Mouse (Mus musculus): Measurements from ENCODE around the gene Pdx1. TPM values are rescaled to one million over a fixed set of nuclear protein-coding genes. Genes with fewer than 3 reads are reported as not detected.

Pdx1 gene
- polyA plus RNA-seq, 1 experiment, result not detected

- Histone ChIP-seq H3K4me1 (replicated peaks; ENCODE audit: control insufficient read depth, insufficient read depth, low read length) (no peaks in the 10 kb centered on the region), H3K27ac (ENCODE audit: control insufficient read depth, insufficient read depth, low read length) (no peak overlapping the region), H3K36me3 (ENCODE audit: control insufficient read depth, insufficient read depth, low read length) (no peaks in the 10 kb centered on the region), H3K27me3 (ENCODE audit: control insufficient read depth, insufficient read depth, low read length) (no peaks in the 10 kb centered on the region; the same call in 1 of the 2 replicates), H3K4me3 (ENCODE audit: control insufficient read depth, insufficient read depth, low read length) (no peak overlapping the region)
- no peak for DNase-seq
- WGBS, result 67% methylated on average over 11 of the region's 11 CpGs
- TF ChIP-seq CTCF (IDR thresholded peaks at IDR 0.05; ENCODE audit: borderline replicate concordance, control insufficient read depth, extremely low read depth, insufficient read depth, low read length, poor library complexity) (no peak), POLR2A (IDR thresholded peaks at IDR 0.05; ENCODE audit: control insufficient read depth, extremely low read depth, insufficient read depth, low read length, poor library complexity) (no peak)
These were observed 7.7 kb upstream of the Pdx1 start for GRCm38 (mm10) chr5:147261899-147262541.

GRCm38 (mm10) chr5:147263945-147264344 lies 5.8 kb upstream of the Pdx1 start:
- TF ChIP-seq POLR2A (IDR thresholded peaks at IDR 0.05; ENCODE audit: control insufficient read depth, extremely low read depth, insufficient read depth, low read length, poor library complexity), result no peak
- no peak for TF ChIP-seq CTCF (IDR thresholded peaks at IDR 0.05; ENCODE audit: borderline replicate concordance, control insufficient read depth, extremely low read depth, insufficient read depth, low read length, poor library complexity)
- peaks cover 2% of the 10 kb centered on the region for H3K27me3 ChIP-seq (ENCODE audit: control insufficient read depth, insufficient read depth, low read length)

GRCm38 (mm10) chr5:147267434-147267833 lies 2.3 kb upstream of the Pdx1 start:
- no peak overlapping the region for H3K27ac ChIP-seq (ENCODE audit: control insufficient read depth, insufficient read depth, low read length)
- no peaks in the 10 kb centered on the region for H3K4me1 ChIP-seq (replicated peaks; ENCODE audit: control insufficient read depth, insufficient read depth, low read length)
- H3K27me3 ChIP-seq (ENCODE audit: control insufficient read depth, insufficient read depth, low read length), result peaks cover 20% of the 10 kb centered on the region
- no peak for TF ChIP-seq POLR2A (IDR thresholded peaks at IDR 0.05; ENCODE audit: control insufficient read depth, extremely low read depth, insufficient read depth, low read length, poor library complexity)
- TF ChIP-seq CTCF (IDR thresholded peaks at IDR 0.05; ENCODE audit: borderline replicate concordance, control insufficient read depth, extremely low read depth, insufficient read depth, low read length, poor library complexity), result no peak
- no peak for DNase-seq
- no peak overlapping the region for H3K4me3 ChIP-seq (ENCODE audit: control insufficient read depth, insufficient read depth, low read length)
- no peaks in the 10 kb centered on the region for H3K36me3 ChIP-seq (ENCODE audit: control insufficient read depth, insufficient read depth, low read length)
- WGBS, result 26% methylated on average over 6 of the region's 6 CpGs

More at GRCm38 (mm10) chr5:147263945-147264344, 5.8 kb upstream of the Pdx1 start:
- DNase-seq, result no peak
- Histone ChIP-seq H3K4me1 (replicated peaks; ENCODE audit: control insufficient read depth, insufficient read depth, low read length) (no peaks in the 10 kb centered on the region), H3K27ac (ENCODE audit: control insufficient read depth, insufficient read depth, low read length) (no peak overlapping the region), H3K36me3 (ENCODE audit: control insufficient read depth, insufficient read depth, low read length) (no peaks in the 10 kb centered on the region), H3K4me3 (ENCODE audit: control insufficient read depth, insufficient read depth, low read length) (no peak overlapping the region)
- 75% methylated on average over 4 of the region's 4 CpGs for WGBS

GRCm38 (mm10) chr5:147268728-147269127 lies 1.0 kb upstream of the Pdx1 start:
- no peak for DNase-seq
- Histone ChIP-seq H3K27ac (ENCODE audit: control insufficient read depth, insufficient read depth, low read length) (no peak overlapping the region), H3K4me1 (replicated peaks; ENCODE audit: control insufficient read depth, insufficient read depth, low read length) (no peaks in the 10 kb centered on the region), H3K4me3 (ENCODE audit: control insufficient read depth, insufficient read depth, low read length) (no peak overlapping the region), H3K36me3 (ENCODE audit: control insufficient read depth, insufficient read depth, low read length) (no peaks in the 10 kb centered on the region), H3K27me3 (ENCODE audit: control insufficient read depth, insufficient read depth, low read length) (peaks cover 25% of the 10 kb centered on the region)
- TF ChIP-seq POLR2A (IDR thresholded peaks at IDR 0.05; ENCODE audit: control insufficient read depth, extremely low read depth, insufficient read depth, low read length, poor library complexity), result no peak
- no peak for TF ChIP-seq CTCF (IDR thresholded peaks at IDR 0.05; ENCODE audit: borderline replicate concordance, control insufficient read depth, extremely low read depth, insufficient read depth, low read length, poor library complexity)
- 13% methylated on average over 8 of the region's 8 CpGs for WGBS

GRCm38 (mm10) chr5:147269371-147269770 lies 388 bp upstream of the Pdx1 start:
- Histone ChIP-seq H3K4me3 (ENCODE audit: control insufficient read depth, insufficient read depth, low read length) (no peak overlapping the region), H3K4me1 (replicated peaks; ENCODE audit: control insufficient read depth, insufficient read depth, low read length) (no peaks in the 10 kb centered on the region), H3K27me3 (ENCODE audit: control insufficient read depth, insufficient read depth, low read length) (peaks cover 30% of the 10 kb centered on the region), H3K27ac (ENCODE audit: control insufficient read depth, insufficient read depth, low read length) (no peak overlapping the region), H3K36me3 (ENCODE audit: control insufficient read depth, insufficient read depth, low read length) (no peaks in the 10 kb centered on the region)
- WGBS, result 7% methylated on average over 6 of the region's 6 CpGs
- no peak for DNase-seq
- TF ChIP-seq CTCF (IDR thresholded peaks at IDR 0.05; ENCODE audit: borderline replicate concordance, control insufficient read depth, extremely low read depth, insufficient read depth, low read length, poor library complexity) (no peak), POLR2A (IDR thresholded peaks at IDR 0.05; ENCODE audit: control insufficient read depth, extremely low read depth, insufficient read depth, low read length, poor library complexity) (no peak)

GRCm38 (mm10) chr5:147270673-147271655 lies 1.2 kb downstream of the Pdx1 start:
- no peak overlapping the region for H3K27ac ChIP-seq (ENCODE audit: control insufficient read depth, insufficient read depth, low read length)
- 10% methylated on average over 29 of the region's 29 CpGs for WGBS
- TF ChIP-seq CTCF (IDR thresholded peaks at IDR 0.05; ENCODE audit: borderline replicate concordance, control insufficient read depth, extremely low read depth, insufficient read depth, low read length, poor library complexity) (no peak), POLR2A (IDR thresholded peaks at IDR 0.05; ENCODE audit: control insufficient read depth, extremely low read depth, insufficient read depth, low read length, poor library complexity) (no peak)
- H3K27me3 ChIP-seq (ENCODE audit: control insufficient read depth, insufficient read depth, low read length), result peaks cover 43% of the 10 kb centered on the region
- no peaks in the 10 kb centered on the region for H3K36me3 ChIP-seq (ENCODE audit: control insufficient read depth, insufficient read depth, low read length)
- no peaks in the 10 kb centered on the region for H3K4me1 ChIP-seq (replicated peaks; ENCODE audit: control insufficient read depth, insufficient read depth, low read length)
- DNase-seq, result no peak
- H3K4me3 ChIP-seq (ENCODE audit: control insufficient read depth, insufficient read depth, low read length), result no peak overlapping the region
